Comparison of ENCODE assay signal across 10 mouse cellular contexts in the genomic region with DNA sequence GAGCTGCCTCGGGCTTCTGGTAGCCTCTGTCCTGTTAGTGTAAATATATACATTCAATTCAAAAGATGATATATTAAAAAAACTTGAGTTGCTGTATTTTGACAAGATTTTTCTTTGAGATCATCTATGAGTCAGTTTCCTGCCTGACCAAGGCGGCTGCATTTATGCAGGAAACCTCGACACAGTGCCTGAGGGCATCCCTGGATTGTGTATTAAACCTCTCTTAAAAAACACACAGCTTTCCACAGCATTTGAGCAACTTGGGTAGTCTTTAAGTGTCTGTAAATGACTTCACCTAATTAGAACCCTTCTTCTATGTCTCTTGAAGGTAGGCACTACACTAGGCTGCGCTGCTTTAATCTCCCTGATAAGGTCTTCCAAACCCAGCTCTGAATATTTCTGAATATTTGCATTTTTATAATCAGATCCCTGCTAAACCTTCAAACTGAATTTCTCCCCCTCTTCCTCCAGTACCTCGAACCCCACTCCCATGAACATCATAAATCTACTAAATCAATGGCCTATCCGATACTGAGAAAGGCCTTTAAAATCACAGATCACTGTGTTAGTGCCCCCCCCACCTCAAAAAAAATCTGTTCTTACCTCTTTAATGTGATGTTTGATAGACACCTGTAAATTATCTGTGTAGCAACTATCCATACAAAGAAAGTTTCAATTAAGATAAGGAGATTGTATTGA. TPM values are rescaled to one million over a fixed set of nuclear protein-coding genes. Genes with fewer than 3 reads are reported as not detected.
A peak's percentile ranks its signal among the peaks of the same experiment; 100 is the strongest.
DNase-seq lines count a peak whose midpoint lies in the region; ATAC-seq and TF ChIP-seq lines count a peak whose summit lies in the region.
"Had no signal": no experiment of that assay in that cellular context is flagged by ENCODE, and none has a peak within 500 bp of the region (broad histone marks: within the 10 kb centered on the region; RNA-seq: fewer than 3 reads in every experiment).

No protein-coding gene starts in this region.

- no peak for ATAC-seq in hindbrain, embryonic 11.5 days (ENCODE audit: low FRiP score)
- ATAC-seq in hindbrain, embryonic 16.5 days, result no peak
- ATAC-seq in midbrain, embryonic 12.5 days (ENCODE audit: low FRiP score, low read depth), result no peak
- no peak for ATAC-seq in liver, postnatal 0 days
- ATAC-seq: Patski had no signal

- H3K4me3 ChIP-seq in hindbrain, embryonic 11.5 days (ENCODE audit: low read depth, low read length), result no peak overlapping the region
- no peak overlapping the region for H3K4me3 ChIP-seq in hindbrain, embryonic 16.5 days (ENCODE audit: low read length)
- no peak overlapping the region for H3K4me3 ChIP-seq in midbrain, embryonic 12.5 days
- H3K4me3 ChIP-seq in liver, postnatal 0 days (ENCODE audit: low read depth, low read length), result no peak overlapping the region

- WGBS in hindbrain, embryonic 11.5 days, result 39% methylated on average over 6 of the region's 6 CpGs
- 49% methylated on average over 6 of the region's 6 CpGs for WGBS in hindbrain, embryonic 16.5 days
- 30% methylated on average over 6 of the region's 6 CpGs for WGBS in midbrain, embryonic 12.5 days
- WGBS in liver, postnatal 0 days (ENCODE audit: insufficient replicate concordance), result 59% methylated on average over 6 of the region's 6 CpGs

- no peaks in the 10 kb centered on the region for H3K36me3 ChIP-seq in hindbrain, embryonic 11.5 days (ENCODE audit: control insufficient read depth, insufficient read depth, low read length)
- H3K36me3 ChIP-seq in hindbrain, embryonic 16.5 days (ENCODE audit: control insufficient read depth, insufficient read depth, low read length), result no peaks in the 10 kb centered on the region
- no peaks in the 10 kb centered on the region for H3K36me3 ChIP-seq in midbrain, embryonic 12.5 days
- H3K36me3 ChIP-seq in liver, postnatal 0 days (replicated peaks; ENCODE audit: insufficient read depth, low read length), result no peaks in the 10 kb centered on the region
- H3K36me3 ChIP-seq: liver, embryonic 13.5 days had no signal

- TF ChIP-seq EP300 in liver, postnatal 0 days (IDR thresholded peaks at IDR 0.05; ENCODE audit: low read depth), result no peak

- DNase-seq in hindbrain, embryonic 11.5 days (ENCODE audit: low spot score), result peak; percentile 32
- peak; percentile 21 to 28 for DNase-seq in B cell, adult 2 months
- DNase-seq in embryo, embryonic 10 days (ENCODE audit: low spot score), result peak; percentile 22
- no peak for DNase-seq in frontal cortex, postnatal 25 days (ENCODE audit: low spot score in 2 of 2)
- no peak for DNase-seq in liver, postnatal 0 days
- DNase-seq: liver, embryonic 13.5 days; thymus, postnatal 4 days had no signal

- H3K4me1 ChIP-seq in hindbrain, embryonic 11.5 days (replicated peaks; ENCODE audit: control insufficient read depth, insufficient read depth, low read length), result 0 out of 2 replicates have a peak, but pooled peaks cover 3% of the 10 kb centered on the region
- peaks cover 20% of the 10 kb centered on the region for H3K4me1 ChIP-seq in hindbrain, embryonic 16.5 days (ENCODE audit: control insufficient read depth, insufficient read depth, low read depth, low read length)
- peaks cover 30% of the 10 kb centered on the region for H3K4me1 ChIP-seq in midbrain, embryonic 12.5 days
- peaks cover 11% of the 10 kb centered on the region for H3K4me1 ChIP-seq in liver, postnatal 0 days (ENCODE audit: insufficient read depth)

- no peaks in the 10 kb centered on the region for H3K27me3 ChIP-seq in hindbrain, embryonic 11.5 days (ENCODE audit: control insufficient read depth, insufficient read depth, low read length)
- no peaks in the 10 kb centered on the region for H3K27me3 ChIP-seq in hindbrain, embryonic 16.5 days (replicated peaks; ENCODE audit: control insufficient read depth, insufficient read depth, low read length)
- no peaks in the 10 kb centered on the region; the same call in 1 of the 2 replicates for H3K27me3 ChIP-seq in midbrain, embryonic 12.5 days
- no peaks in the 10 kb centered on the region for H3K27me3 ChIP-seq in liver, postnatal 0 days (ENCODE audit: insufficient read depth, low read length)
- H3K27me3 ChIP-seq: Patski had no signal

- no peak overlapping the region for H3K4me2 ChIP-seq in hindbrain, embryonic 11.5 days (replicated peaks; ENCODE audit: low read depth, low read length)
- H3K4me2 ChIP-seq in hindbrain, embryonic 16.5 days (ENCODE audit: low read length), result no peak overlapping the region; the same call in 1 of the 2 replicates
- 0 out of 2 replicates have a peak overlapping the region, but pooled peaks have one; percentile 86 for H3K4me2 ChIP-seq in midbrain, embryonic 12.5 days (replicated peaks)
- H3K4me2 ChIP-seq in liver, postnatal 0 days (ENCODE audit: low read depth, low read length), result no peak overlapping the region

- no peak for TF ChIP-seq CTCF in liver, postnatal 0 days (IDR thresholded peaks at IDR 0.05; ENCODE audit: low read depth)

- 0 out of 2 replicates have a peak overlapping the region, but pooled peaks have one; percentile 7 for H3K9ac ChIP-seq in hindbrain, embryonic 11.5 days (ENCODE audit: low read depth, low read length)
- H3K9ac ChIP-seq in hindbrain, embryonic 16.5 days (ENCODE audit: low read depth, low read length), result no peak overlapping the region
- H3K9ac ChIP-seq in midbrain, embryonic 12.5 days (replicated peaks), result no peak overlapping the region
- no peak overlapping the region for H3K9ac ChIP-seq in liver, postnatal 0 days (replicated peaks)

- peak overlapping the region; percentile 33 for H3K27ac ChIP-seq in hindbrain, embryonic 11.5 days (ENCODE audit: low read depth, low read length)
- H3K27ac ChIP-seq in hindbrain, embryonic 16.5 days (ENCODE audit: low read depth, low read length), result no peak overlapping the region
- peak overlapping the region; percentile 65 for H3K27ac ChIP-seq in midbrain, embryonic 12.5 days (replicated peaks)
- H3K27ac ChIP-seq in liver, postnatal 0 days (ENCODE audit: low read depth), result no peak overlapping the region
- H3K27ac ChIP-seq: liver, embryonic 13.5 days had no signal

- H3K9me3 ChIP-seq in hindbrain, embryonic 11.5 days (ENCODE audit: control insufficient read depth, low read length), result no peaks in the 10 kb centered on the region
- H3K9me3 ChIP-seq in hindbrain, embryonic 16.5 days (ENCODE audit: control insufficient read depth, low read length), result no peaks in the 10 kb centered on the region
- H3K9me3 ChIP-seq in midbrain, embryonic 12.5 days, result no peaks in the 10 kb centered on the region
- H3K9me3 ChIP-seq in liver, postnatal 0 days (ENCODE audit: low read length), result no peaks in the 10 kb centered on the region
- H3K9me3 ChIP-seq: liver, embryonic 13.5 days had no signal

RNA-seq across cellular contexts. Expression of gene Arid5b, which starts 2.7 kb away (rescaled TPM):
- polyA plus RNA-seq in hindbrain, embryonic 11.5 days (2014; fragmentation: Nextera tagmentation; extraction: Ambion mirVana), result 17.5 and 23.3 TPM in 2 replicates
- polyA plus RNA-seq in hindbrain, embryonic 16.5 days (2015; fragmentation: Nextera tagmentation; extraction: Ambion mirVana), result 16.6 TPM in 2 replicates
- 17.7 and 20.7 TPM in 2 replicates for polyA plus RNA-seq in midbrain, embryonic 12.5 days (2016; fragmentation: Nextera tagmentation; extraction: Ambion mirVana)
- polyA plus RNA-seq in liver, postnatal 0 days (2015; fragmentation: Nextera tagmentation; extraction: Ambion mirVana), result 8.1 and 12.2 TPM in 2 replicates

Comparison
In these comparisons a context has a peak if more than half of its experiments do, and no peak if none do; other contexts are left out.
1. H3K27ac ChIP-seq: peak in hindbrain, embryonic 11.5 days (single experiment) and midbrain, embryonic 12.5 days (single experiment); none in hindbrain, embryonic 16.5 days (single experiment) and liver, postnatal 0 days (single experiment).
2. DNase-seq: peak in hindbrain, embryonic 11.5 days (single experiment), B cell, adult 2 months (2 of 2) and embryo, embryonic 10 days (single experiment); none in frontal cortex, postnatal 25 days (0 of 2) and liver, postnatal 0 days (single experiment).